Mouse (Mus musculus) CH12.LX (cell line): ENCODE measurements around the gene Tbc1d10a. TPM values are rescaled to one million over a fixed set of nuclear protein-coding genes. Genes with fewer than 3 reads are reported as not detected.

Source experiments
- DNase-seq: peaks from one replicate; pipeline ENCODE4 v3.0.0-alpha.2; 2013; ENCODE audit errors: extremely low read depth
- H3K27ac ChIP-seq: 2 replicates; pipeline ENCODE4 v1.5.1; 2012; ENCODE audit warnings: low read depth, mild to moderate bottlenecking, control low read depth, moderate library complexity; ENCODE audit not compliant: insufficient read depth
- H3K27me3 ChIP-seq: replicated peaks from 2 replicates; pipeline ENCODE3; 2012; ENCODE audit warnings: inconsistent platforms
- H3K36me3 ChIP-seq, 2 experiments: replicated peaks in 1 of 2; 2 replicates each; pipeline versions ENCODE3 to v1.6.1; 2012; ENCODE audit warnings: inconsistent platforms in 1 of 2, low read length in 1 of 2, mild to moderate bottlenecking in 1 of 2, mixed read lengths in 1 of 2, moderate library complexity in 1 of 2; ENCODE audit not compliant: control insufficient read depth in 1 of 2, insufficient read depth in 1 of 2
- H3K4me1 ChIP-seq, 2 experiments: 2 replicates each; pipeline ENCODE4 v1.6.1; 2012; ENCODE audit warnings: inconsistent platforms in 1 of 2, moderate library complexity in 1 of 2; ENCODE audit not compliant: insufficient read depth in 2 of 2, control insufficient read depth in 1 of 2
- H3K4me2 ChIP-seq: 2 replicates; pipeline ENCODE4 v1.6.1; 2012; ENCODE audit warnings: low read depth, mild to moderate bottlenecking, control low read depth; ENCODE audit not compliant: poor library complexity, insufficient read depth, severe bottlenecking
- H3K4me3 ChIP-seq, 3 experiments: fragments of 150-350 bp in 1 of 3; sonication (generic) in 1 of 3; replicated peaks in 1 of 3; 2 replicates each; pipeline versions ENCODE3 to v1.5.1; 2011 to 2012; ENCODE audit warnings: low read depth in 2 of 3, low read length in 2 of 3, mild to moderate bottlenecking in 2 of 3, moderate library complexity in 2 of 3, control low read depth in 1 of 3, improper control_type of control experiment in 1 of 3, inconsistent platforms in 1 of 3, mixed read lengths in 1 of 3; ENCODE audit not compliant: poor library complexity in 1 of 3
- H3K79me2 ChIP-seq: replicated peaks from 2 replicates; pipeline ENCODE4 v1.6.1; 2012; ENCODE audit warnings: mild to moderate bottlenecking, moderate library complexity; ENCODE audit not compliant: control insufficient read depth, poor library complexity, insufficient read depth, severe bottlenecking; ENCODE audit errors: extremely low read depth
- H3K9ac ChIP-seq: 2 replicates; pipeline ENCODE4 v1.6.1; 2012; ENCODE audit warnings: low read depth, mild to moderate bottlenecking, control low read depth, moderate library complexity; ENCODE audit not compliant: insufficient read depth
- H3K9me3 ChIP-seq: replicated peaks from 2 replicates; pipeline ENCODE3; 2012; ENCODE audit warnings: low read length, inconsistent platforms, mixed read lengths
- CHD1 ChIP-seq: IDR thresholded peaks from 2 replicates; pipeline ENCODE4 v1.6.1; 2012; ENCODE audit warnings: low read depth, low read length, improper control_type of control experiment, inconsistent platforms
- ELF1 ChIP-seq: IDR thresholded peaks from 2 replicates; pipeline ENCODE4 v1.6.1; 2014; ENCODE audit warnings: low read depth, mild to moderate bottlenecking, inconsistent platforms, low read length, improper control_type of control experiment
- JUN ChIP-seq: IDR thresholded peaks from 2 replicates; pipeline ENCODE4 v1.6.1; 2011; ENCODE audit warnings: low read depth, mild to moderate bottlenecking, low read length, improper control_type of control experiment, moderate library complexity; ENCODE audit not compliant: insufficient read depth
- MAX ChIP-seq: IDR thresholded peaks from 2 replicates; pipeline ENCODE4 v1.6.1; 2011; ENCODE audit warnings: low read length, improper control_type of control experiment
- MAZ ChIP-seq: IDR thresholded peaks from 2 replicates; pipeline ENCODE4 v1.6.1; 2012; ENCODE audit warnings: low read depth, mild to moderate bottlenecking, inconsistent platforms, low read length, improper control_type of control experiment, moderate library complexity
- MEF2A ChIP-seq: IDR thresholded peaks from 2 replicates; pipeline ENCODE4 v1.6.1; 2014; ENCODE audit warnings: low read depth, mild to moderate bottlenecking, inconsistent platforms, low read length, improper control_type of control experiment, borderline replicate concordance
- POLR2A ChIP-seq: IDR thresholded peaks from 2 replicates; pipeline ENCODE4 v1.6.1; 2011; ENCODE audit warnings: low read depth, mild to moderate bottlenecking, improper control_type of control experiment, low read length
- SIN3A ChIP-seq: IDR thresholded peaks from 2 replicates; pipeline ENCODE4 v1.6.1; 2012; ENCODE audit warnings: low read length, improper control_type of control experiment, inconsistent platforms
- SMC3 ChIP-seq: IDR thresholded peaks from 2 replicates; pipeline ENCODE4 v1.6.1; 2011; ENCODE audit warnings: low read depth, low read length, improper control_type of control experiment
- TBP ChIP-seq: conservative IDR thresholded peaks from 2 replicates; pipeline ENCODE4 v1.6.1; 2011; ENCODE audit warnings: low read depth, low read length, improper control_type of control experiment
- TCF12 ChIP-seq: IDR thresholded peaks from 2 replicates; pipeline ENCODE4 v1.6.1; 2014; ENCODE audit warnings: low read depth, mild to moderate bottlenecking, inconsistent platforms, low read length, improper control_type of control experiment
- UBTF ChIP-seq: IDR thresholded peaks from 2 replicates; pipeline ENCODE4 v1.6.1; 2012; ENCODE audit warnings: low read depth, mild to moderate bottlenecking, inconsistent platforms, low read length, improper control_type of control experiment, moderate library complexity
- USF1 ChIP-seq: IDR thresholded peaks from 2 replicates; pipeline ENCODE4 v1.6.1; 2014; ENCODE audit warnings: low read depth, mild to moderate bottlenecking, inconsistent platforms, low read length, improper control_type of control experiment
- USF2 ChIP-seq: conservative IDR thresholded peaks from 2 replicates; pipeline ENCODE4 v1.6.1; 2011; ENCODE audit warnings: low read depth, low read length, improper control_type of control experiment
- ZKSCAN1 ChIP-seq: IDR thresholded peaks from 2 replicates; pipeline ENCODE4 v1.6.1; 2012; ENCODE audit warnings: low read depth, inconsistent platforms, low read length, improper control_type of control experiment, borderline replicate concordance
- ZMIZ1 ChIP-seq: IDR thresholded peaks from 2 replicates; pipeline ENCODE4 v1.6.1; 2012; ENCODE audit warnings: low read depth, mild to moderate bottlenecking, inconsistent platforms, low read length, improper control_type of control experiment
- ZNF384 ChIP-seq: IDR thresholded peaks from 2 replicates; pipeline ENCODE4 v1.6.1; 2012; ENCODE audit warnings: low read depth, low read length, improper control_type of control experiment, inconsistent platforms
- dilution Hi-C: fragments of 300-500 bp; cut with MboI; formaldehyde crosslinking; loops from 2 replicates; pipeline ENCODE4 v1.14.3; 2020; ENCODE audit warnings: low sequenced_read_pairs; ENCODE audit not compliant: extremely low pct_unique_long_range_greater_than_20kb, extremely low pct_ligation_motif_present
- in situ Hi-C: fragments of 300-500 bp; cut with MboI; formaldehyde crosslinking; loops from 3 replicates; pipeline ENCODE4 v1.14.3; 2019; ENCODE audit warnings: low sequenced_read_pairs, low pct_ligation_motif_present, low pct_unique_long_range_greater_than_20kb, mixed read lengths
- polyA plus RNA-seq: library from polyadenylated mRNA; unstranded; fragments of >175 nt; gene quantifications from 2 replicates; pipeline ENCODE4 v1.2.1, GENCODE M21; 2012; ENCODE audit warnings: low read depth; ENCODE audit not compliant: insufficient read length
- total RNA-seq, 2 experiments: library from RNA; depleted of rRNA; stranded (reverse); fragments of 300-350 nt in 1 of 2; fragments of >200 nt in 1 of 2; gene quantifications; 2 replicates each; pipeline ENCODE4 v1.2.3; 2012 to 2014

Tbc1d10a gene
- total and polyA plus RNA-seq, 3 experiments: 30.3 to 33.9 (median 33.5) TPM

DNA sequence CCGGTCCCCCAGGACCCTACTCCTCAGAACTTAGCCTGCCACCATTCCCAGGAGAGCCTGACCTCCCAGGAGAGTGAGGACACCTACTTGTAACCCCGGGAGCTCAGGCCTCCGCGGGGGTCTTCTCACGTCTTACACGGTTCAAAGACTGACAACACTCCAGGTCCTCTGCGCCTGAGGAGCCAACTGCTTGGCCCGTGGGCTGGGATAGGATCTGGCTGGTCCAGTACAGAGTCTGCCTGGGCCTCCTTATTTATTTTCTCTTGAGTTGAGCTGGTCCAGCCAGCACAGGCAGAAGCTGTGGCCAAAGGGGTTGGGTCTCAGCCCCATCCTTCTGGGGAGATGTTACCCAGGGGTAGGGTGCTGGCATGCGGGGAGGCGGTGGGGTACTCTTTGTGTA lies 28.5 kb downstream of the Tbc1d10a start:
- Histone ChIP-seq H3K79me2 (no peaks in the 10 kb centered on the region), H3K27ac (no peak overlapping the region), H3K4me3 (no peak overlapping the region), H3K27me3 (no peaks in the 10 kb centered on the region), H3K36me3 (peaks cover 44 to 66% of the 10 kb centered on the region in 2 experiments), H3K4me2 (no peak overlapping the region), H3K9me3 (no peaks in the 10 kb centered on the region), H3K4me1 (peaks cover 2 to 23% of the 10 kb centered on the region in 2 experiments), H3K9ac (no peak overlapping the region)
- TF ChIP-seq UBTF: no peak
- TF ChIP-seq SIN3A: no peak
- no peak for TF ChIP-seq TBP
- no peak for TF ChIP-seq USF2
- TF ChIP-seq ZMIZ1: no peak
- no peak for TF ChIP-seq ELF1
- no peak for TF ChIP-seq ZNF384
- TF ChIP-seq CHD1: no peak
- no peak for TF ChIP-seq ZKSCAN1
- no peak for TF ChIP-seq MAZ
- no peak for TF ChIP-seq SMC3
- TF ChIP-seq TCF12: no peak
- TF ChIP-seq MEF2A: no peak
- no peak for TF ChIP-seq POLR2A
- no peak for TF ChIP-seq USF1
- no peak for TF ChIP-seq JUN
- TF ChIP-seq MAX: no peak
- in situ Hi-C loops: loop anchor here (5.0 to 10.0 kb wide), 2 partner anchors 38 to 210 kb away; no protein-coding TSS in a partner anchor
- DNase-seq: no peak
- dilution Hi-C loops: no loop called here

DNA sequence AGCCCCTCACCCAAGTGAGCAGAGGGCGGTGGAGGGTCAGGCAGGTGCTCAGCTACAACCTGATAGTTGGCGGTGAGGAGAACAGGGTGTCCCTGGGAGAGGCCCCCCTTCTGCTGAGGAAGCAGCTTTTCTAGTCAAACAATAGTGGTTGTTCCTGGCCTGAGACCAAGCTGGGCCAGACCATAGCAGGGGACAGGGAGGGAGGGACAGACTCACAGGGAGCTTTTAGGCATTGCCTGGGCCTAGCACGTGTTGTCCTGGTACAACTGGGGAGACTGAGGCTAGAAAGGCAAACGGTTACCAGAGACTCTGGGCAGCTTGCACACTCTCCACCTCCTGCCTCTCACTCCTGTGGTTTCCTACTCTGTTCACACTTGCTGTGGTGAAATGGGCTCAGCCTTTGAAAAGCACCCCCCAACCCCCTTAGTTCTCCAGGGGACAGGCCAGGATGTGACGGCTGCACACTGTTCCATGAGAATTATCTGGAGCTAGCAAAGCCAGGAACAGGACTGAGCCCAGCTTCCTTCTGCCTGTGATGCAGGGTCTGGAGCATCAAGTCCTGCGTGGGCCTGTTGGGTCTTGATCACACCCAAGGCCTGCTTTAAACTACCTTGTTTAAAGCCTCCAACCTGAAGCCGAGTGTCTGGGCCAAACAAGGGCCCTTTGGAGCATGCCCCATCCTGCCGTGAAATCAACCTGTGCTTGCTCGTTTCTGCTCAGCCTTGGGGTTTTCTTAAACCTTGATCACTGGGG lies 29.8 kb downstream of the Tbc1d10a start:
- Histone ChIP-seq H3K4me2 (no peak overlapping the region), H3K9ac (no peak overlapping the region), H3K9me3 (no peaks in the 10 kb centered on the region), H3K27ac (no peak overlapping the region), H3K27me3 (no peaks in the 10 kb centered on the region), H3K36me3 (peaks cover 36 to 54% of the 10 kb centered on the region in 2 experiments), H3K4me3 (no peak overlapping the region), H3K79me2 (no peaks in the 10 kb centered on the region), H3K4me1 (peaks cover 11 to 35% of the 10 kb centered on the region in 2 experiments)
- DNase-seq: no peak
- TF ChIP-seq JUN (no peak), ELF1 (no peak)
- dilution Hi-C loops: no loop called here
- in situ Hi-C loops: loop anchor here (5.0 to 10.0 kb wide), 2 partner anchors 39 to 212 kb away; no protein-coding TSS in a partner anchor
